Mouse (Mus musculus) forebrain, embryonic 16.5 days (tissue): ENCODE measurements around the gene Uck2. TPM values are rescaled to one million over a fixed set of nuclear protein-coding genes. Genes with fewer than 3 reads are reported as not detected.

ENCODE experiments used
- ATAC-seq: fragments of 200-750 bp; cut with Nextera tagmentation; 2 replicates; pipeline ENCODE4 v1.8.0; 2017; ENCODE audit warnings: mild to moderate bottlenecking, moderate library complexity
- H3K27ac ChIP-seq: fragments of 300-500 bp; sonication (generic); 2 replicates; pipeline ENCODE4 v1.5.1; 2014; ENCODE audit warnings: low read length, control low read depth
- H3K27me3 ChIP-seq: fragments of 300-500 bp; sonication (generic); replicated peaks from 2 replicates; pipeline ENCODE4 v1.6.1; 2014; ENCODE audit warnings: low read length; ENCODE audit not compliant: control insufficient read depth, insufficient read depth
- H3K36me3 ChIP-seq: fragments of 300-500 bp; sonication (generic); 2 replicates; pipeline ENCODE4 v1.6.1; 2014; ENCODE audit not compliant: control insufficient read depth, insufficient read depth
- H3K4me1 ChIP-seq: fragments of 300-500 bp; sonication (generic); replicated peaks from 2 replicates; pipeline ENCODE4 v1.6.1; 2014; ENCODE audit warnings: low read length; ENCODE audit not compliant: control insufficient read depth, insufficient read depth
- H3K4me2 ChIP-seq: fragments of 300-500 bp; sonication (generic); 2 replicates; pipeline ENCODE4 v1.6.1; 2014; ENCODE audit warnings: mild to moderate bottlenecking, low read length, control low read depth
- H3K4me3 ChIP-seq: fragments of 300-500 bp; sonication (generic); replicated peaks from 2 replicates; pipeline ENCODE4 v1.5.1; 2014; ENCODE audit warnings: mild to moderate bottlenecking, low read length, control low read depth
- H3K9ac ChIP-seq: fragments of 300-500 bp; sonication (generic); replicated peaks from 2 replicates; pipeline ENCODE4 v1.6.1; 2014; ENCODE audit warnings: low read depth, low read length, control low read depth
- H3K9me3 ChIP-seq: fragments of 300-500 bp; sonication (generic); 2 replicates; pipeline ENCODE4 v1.6.1; 2016; ENCODE audit warnings: low read length; ENCODE audit not compliant: control insufficient read depth
- WGBS: fragments of 180-500 bp; shearing (Covaris S2); extraction: QIAGEN DNeasy Blood & Tissue Kit; methylation state at CpG from one replicate; pipeline ENCODE4 v1.1.7; 2014; 5-methylcytosine and 5-hydroxymethylcytosine counted together
- microRNA-seq: library from miRNA; unstranded; fragments of <30 nt; microRNA quantifications from one replicate; pipeline ENCODE4, GENCODE M21; 2017
- polyA plus RNA-seq: library from polyadenylated mRNA; unstranded; fragments of >200 nt; fragmentation: Nextera tagmentation; extraction: Ambion mirVana; gene quantifications from 2 replicates; pipeline ENCODE4 v1.2.1, GENCODE M21; 2015

Gene Uck2
- polyA plus RNA-seq, 1 experiment from 2014 or later, result 62.7 TPM

DNA sequence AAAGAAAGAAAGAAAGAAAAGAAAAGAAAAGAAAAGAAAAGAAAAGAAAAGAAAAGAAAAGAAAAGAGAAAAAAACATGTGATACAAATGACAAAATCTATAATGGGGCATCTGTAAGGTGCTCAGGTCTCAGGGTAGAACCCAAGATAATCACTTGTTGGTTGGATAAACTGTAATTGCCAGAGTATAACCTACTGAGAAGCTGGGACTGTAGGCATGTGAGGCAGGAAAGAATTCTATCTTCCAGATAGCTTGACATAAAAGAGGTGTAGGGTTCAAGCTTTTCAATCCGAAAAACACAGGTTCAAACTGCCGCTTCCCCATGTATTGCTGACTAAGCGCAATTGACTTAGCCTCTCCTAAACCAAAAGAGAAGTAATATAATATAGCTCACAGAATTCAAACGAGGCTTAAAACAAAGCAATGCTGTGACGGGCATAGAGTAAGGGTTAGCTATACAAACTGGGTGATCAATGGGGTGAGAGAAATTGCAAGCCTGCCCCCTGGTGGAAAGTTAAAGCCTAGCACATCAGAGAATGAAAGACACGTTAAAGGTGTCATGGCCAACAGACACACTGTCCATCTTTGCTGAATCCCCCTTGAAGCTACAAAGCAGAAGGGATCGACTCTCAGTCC is 73.0 kb downstream of the Uck2 start:
- Histone ChIP-seq H3K4me3 (no peak overlapping the region), H3K9ac (peak overlapping the region; percentile 32; the same call in 1 of the 2 replicates), H3K4me2 (peak overlapping the region; percentile 41), H3K27ac (no peak overlapping the region), H3K9me3 (no peaks in the 10 kb centered on the region), H3K4me1 (0 out of 2 replicates have a peak, but pooled peaks cover 3% of the 10 kb centered on the region), H3K27me3 (no peaks in the 10 kb centered on the region), H3K36me3 (no peaks in the 10 kb centered on the region)
- 23% methylated on average over 7 of the region's 7 CpGs for WGBS
- ATAC-seq, result peak; percentile 91

DNA sequence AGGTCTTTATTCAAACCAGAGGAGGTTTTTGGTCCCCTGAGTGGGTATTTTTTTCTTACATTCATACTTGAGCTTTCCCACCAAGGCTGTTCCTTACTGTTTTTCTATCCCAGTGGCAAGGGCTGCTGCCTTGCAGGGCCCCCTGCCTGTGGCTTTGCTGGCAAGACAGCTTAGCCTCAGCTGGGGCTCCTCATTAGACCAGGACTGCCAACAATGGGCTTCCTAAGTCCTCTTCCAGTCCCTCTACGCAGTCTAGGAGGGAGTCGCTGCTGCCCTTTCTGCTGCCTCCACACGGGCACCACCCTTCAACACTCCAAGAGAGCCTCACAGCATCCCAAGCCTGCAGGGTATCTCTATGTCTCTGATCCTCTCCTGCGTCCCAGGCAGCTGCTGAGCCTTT is 76.3 kb downstream of the Uck2 start:
- ATAC-seq, result no peak
- 0 out of 2 replicates have a peak, but pooled peaks cover 3% of the 10 kb centered on the region for H3K4me1 ChIP-seq
- WGBS, result 9% methylated on average over 4 of the region's 4 CpGs

DNA sequence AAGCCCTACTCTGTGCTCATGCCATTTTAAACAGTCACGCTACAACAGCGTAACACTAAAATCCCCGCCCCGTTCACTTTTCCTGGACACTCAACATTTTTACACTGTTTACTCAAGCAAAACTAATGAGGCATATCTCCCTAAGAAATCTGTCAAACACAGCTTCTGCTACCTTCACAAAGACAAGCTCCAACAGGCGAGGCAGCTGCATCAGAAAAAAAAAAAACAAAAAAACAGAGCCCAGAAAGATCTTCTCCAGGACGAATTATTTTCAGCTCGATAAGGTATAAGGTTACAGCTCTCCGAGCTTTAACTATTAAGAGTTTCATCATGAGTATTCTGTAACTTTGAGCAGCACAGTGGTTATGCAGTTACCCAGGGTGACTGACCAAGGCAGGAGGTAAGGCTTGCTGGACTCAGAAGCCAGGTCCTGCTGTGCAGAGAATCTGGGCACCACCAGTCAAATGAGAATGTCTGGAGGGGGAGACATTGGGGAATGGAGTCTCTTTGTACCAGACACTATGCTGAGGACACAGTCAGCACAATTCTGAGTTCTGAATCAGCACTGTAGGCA is 79.9 kb downstream of the Uck2 start:
- ATAC-seq, result no peak
- whole genome bisulfite sequencing, result 79% methylated on average over 8 of the region's 8 CpGs
- Histone ChIP-seq H3K36me3 (no peaks in the 10 kb centered on the region), H3K27ac (no peak overlapping the region), H3K4me1 (no peaks in the 10 kb centered on the region), H3K9me3 (no peaks in the 10 kb centered on the region), H3K4me3 (no peak overlapping the region), H3K27me3 (no peaks in the 10 kb centered on the region), H3K4me2 (no peak overlapping the region), H3K9ac (no peak overlapping the region)

More for the DNA sequence above, 76.3 kb downstream of the Uck2 start:
- Histone ChIP-seq H3K4me2 (no peak overlapping the region), H3K4me3 (no peak overlapping the region), H3K9ac (no peak overlapping the region), H3K36me3 (no peaks in the 10 kb centered on the region), H3K27ac (no peak overlapping the region), H3K9me3 (no peaks in the 10 kb centered on the region), H3K27me3 (no peaks in the 10 kb centered on the region)

DNA sequence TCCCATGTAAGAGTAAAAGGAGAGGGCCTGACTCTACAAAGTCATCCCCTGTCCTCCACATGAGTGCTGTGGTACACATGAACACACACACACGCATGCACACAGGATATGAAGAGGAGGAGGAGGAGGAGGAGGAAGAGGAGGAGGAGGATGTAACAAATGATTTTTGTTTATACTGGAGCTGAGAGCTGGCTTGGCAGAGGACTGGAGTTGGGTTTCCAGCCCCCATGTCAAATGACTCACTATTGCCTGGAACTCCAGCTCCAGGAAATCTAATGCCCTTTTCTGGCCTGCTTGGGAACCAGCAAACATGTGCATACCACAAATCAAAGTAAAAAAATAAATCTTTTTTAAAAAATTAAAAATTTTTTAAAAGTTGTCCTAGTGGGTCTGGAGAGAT is 80.7 kb downstream of the Uck2 start:
- Histone ChIP-seq H3K4me2 (no peak overlapping the region), H3K36me3 (no peaks in the 10 kb centered on the region), H3K4me1 (no peaks in the 10 kb centered on the region), H3K4me3 (no peak overlapping the region), H3K9me3 (no peaks in the 10 kb centered on the region), H3K27me3 (no peaks in the 10 kb centered on the region), H3K27ac (no peak overlapping the region), H3K9ac (no peak overlapping the region)
- no peak for ATAC-seq
- 93% methylated on average over 1 of the region's 1 CpGs for WGBS

DNA sequence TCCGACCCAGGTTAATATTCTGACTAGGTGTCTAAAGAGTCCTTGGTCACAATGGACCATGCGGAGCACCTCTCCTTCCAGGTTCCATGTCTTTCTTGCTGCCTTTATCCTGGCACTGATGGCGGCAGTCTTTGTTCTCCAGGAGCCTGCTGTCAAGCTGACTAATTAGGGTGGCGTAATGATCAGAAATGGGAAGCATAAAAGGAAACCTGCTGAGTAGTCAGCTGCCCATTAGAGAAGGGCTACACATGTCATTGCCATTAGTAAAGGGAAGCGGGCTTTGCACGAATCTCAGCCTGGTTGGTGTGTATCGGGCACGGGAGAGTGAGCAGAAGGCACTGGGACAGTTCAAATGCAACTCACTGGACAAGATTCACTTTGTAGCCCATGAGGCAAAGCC is 90.4 kb downstream of the Uck2 start:
- 9% methylated on average over 8 of the region's 8 CpGs for WGBS

DNA sequence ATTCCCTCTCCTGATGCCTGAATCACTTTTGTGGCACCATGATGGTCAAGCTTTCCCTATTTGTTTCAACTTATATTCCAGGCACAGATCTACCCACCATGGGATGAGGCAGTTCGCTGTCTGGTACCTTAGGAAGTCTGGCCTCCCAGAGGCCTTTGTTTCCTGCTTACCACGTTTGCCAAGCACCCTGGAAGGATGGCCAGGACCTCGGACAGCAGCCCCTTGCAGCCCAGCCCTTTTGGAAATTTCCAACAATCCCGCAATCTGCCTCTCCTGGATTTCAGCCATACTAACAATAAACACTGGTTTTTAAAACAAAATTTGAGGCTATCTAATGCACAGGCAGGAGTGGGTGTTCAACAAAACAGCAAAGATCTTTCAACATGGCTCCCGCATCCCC is 97.3 kb downstream of the Uck2 start:
- Histone ChIP-seq H3K4me3 (no peak overlapping the region), H3K4me1 (peaks cover 5% of the 10 kb centered on the region; the same call in 1 of the 2 replicates), H3K36me3 (no peaks in the 10 kb centered on the region), H3K27ac (no peak overlapping the region), H3K9me3 (no peaks in the 10 kb centered on the region), H3K4me2 (no peak overlapping the region), H3K9ac (no peak overlapping the region), H3K27me3 (no peaks in the 10 kb centered on the region)
- WGBS, result 42% methylated on average over 5 of the region's 5 CpGs
- no peak for ATAC-seq

More for the DNA sequence above, 90.4 kb downstream of the Uck2 start:
- Histone ChIP-seq H3K9me3 (no peaks in the 10 kb centered on the region), H3K4me2 (no peak overlapping the region), H3K4me1 (0 out of 2 replicates have a peak, but pooled peaks cover 8% of the 10 kb centered on the region), H3K4me3 (no peak overlapping the region), H3K36me3 (no peaks in the 10 kb centered on the region), H3K27ac (no peak overlapping the region), H3K9ac (no peak overlapping the region), H3K27me3 (no peaks in the 10 kb centered on the region)
- peak; percentile 76 for ATAC-seq

DNA sequence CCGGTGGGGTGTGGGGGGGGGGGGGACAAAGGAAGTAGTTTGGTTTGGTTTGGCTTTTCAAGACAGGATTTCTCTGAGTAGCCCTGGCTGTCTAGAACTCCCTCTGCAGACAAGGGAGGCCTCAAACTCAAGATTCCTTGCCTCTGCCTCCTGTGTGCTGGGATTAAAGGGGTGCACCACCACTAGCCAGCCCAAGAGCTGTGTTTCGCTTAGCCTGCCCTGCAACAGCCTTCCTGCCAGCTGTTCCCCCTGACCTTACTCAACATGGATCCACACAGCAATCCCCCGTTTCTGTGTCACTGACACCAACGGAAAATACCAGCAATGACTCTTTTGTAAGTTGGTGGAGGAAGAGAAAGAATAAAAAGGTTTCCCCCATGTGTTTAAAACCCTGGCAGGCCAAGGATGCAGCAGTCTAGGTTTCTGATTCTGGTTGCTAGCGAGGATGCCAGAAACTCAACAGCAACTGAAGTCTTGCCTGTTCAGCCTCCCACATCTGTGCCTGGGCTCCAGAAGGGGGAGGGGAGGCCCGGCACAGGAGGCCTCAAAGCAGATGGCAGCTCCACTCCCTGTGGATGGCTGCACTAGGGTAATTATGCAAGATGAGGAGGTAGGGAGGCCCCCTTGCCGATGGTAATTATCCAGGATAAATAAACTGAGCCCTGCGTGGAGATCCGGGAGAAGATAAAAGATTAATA is 103.1 kb downstream of the Uck2 start:
- no peak overlapping the region for H3K9ac ChIP-seq
- H3K36me3 ChIP-seq, result no peaks in the 10 kb centered on the region
- peak; percentile 97 for ATAC-seq
- H3K4me2 ChIP-seq, result no peak overlapping the region
- H3K27me3 ChIP-seq, result no peaks in the 10 kb centered on the region
- WGBS, result 25% methylated on average over 9 of the region's 9 CpGs
- no peaks in the 10 kb centered on the region for H3K9me3 ChIP-seq
- peaks cover 11% of the 10 kb centered on the region for H3K4me1 ChIP-seq
- no peak overlapping the region for H3K4me3 ChIP-seq
- H3K27ac ChIP-seq, result no peak overlapping the region; the same call in 1 of the 2 replicates

Small RNA genes lying within 50 kb of the gene (microRNA-seq; reads per million reads assigned to microRNA genes)
- not detected for gene Mir6347

Other genes starting within 250 kb of the Uck2 start
- gene Tmco1, start 23.1 kb upstream of the Uck2 start, polyA plus RNA-seq, result 74.3 and 79.7 TPM in 2 replicates
- 30.8 and 32.6 TPM in 2 replicates for gene Aldh9a1, start 64.7 kb upstream of the Uck2 start, polyA plus RNA-seq
- gene Mgst3, start 108.5 kb upstream of the Uck2 start, polyA plus RNA-seq, result 93.1 and 109 TPM in 2 replicates
- gene Lrrc52, start 181.5 kb upstream of the Uck2 start, polyA plus RNA-seq, result not detected in 2 replicates